Mouse (Mus musculus): Measurements from ENCODE around the gene Cdc7. TPM values are rescaled to one million over a fixed set of nuclear protein-coding genes. Genes with fewer than 3 reads are reported as not detected.
A peak's percentile ranks its signal among the peaks of the same experiment; 100 is the strongest.

Gene Cdc7
- polyA plus RNA-seq (2015; fragmentation: Nextera tagmentation; extraction: Ambion mirVana), result 51.6 and 55.7 TPM in 2 replicates

- Histone ChIP-seq H3K4me1 (peaks cover 12% of the 10 kb centered on the region), H3K9me3 (no peaks in the 10 kb centered on the region), H3K4me3 (peak within 1 kb of the TSS; percentile 82), H3K27ac (peak within 1 kb of the TSS; percentile 60), H3K36me3 (0 out of 2 replicates have a peak, but pooled peaks cover 3% of the 10 kb centered on the region), H3K27me3 (no peaks in the 10 kb centered on the region), H3K4me2 (peak within 1 kb of the TSS; percentile 86), H3K9ac (peak within 1 kb of the TSS; percentile 80)
- ATAC-seq (ENCODE audit: insufficient number of reproducible peaks, insufficient read depth, low FRiP score, low TSS enrichment, low read depth), result peak; percentile 90
- WGBS, result 6% methylated on average over 54 of the region's 54 CpGs
Measured at GRCm38 (mm10) chr5:106963584-106964512, at the start of gene Cdc7. Cdc7 (plus strand) TSS chr5:106964322.

- H3K9ac ChIP-seq, result no peak overlapping the region
- ATAC-seq (ENCODE audit: insufficient number of reproducible peaks, insufficient read depth, low FRiP score, low TSS enrichment, low read depth), result no peak
- H3K4me2 ChIP-seq, result no peak overlapping the region
- no peak overlapping the region for H3K27ac ChIP-seq
- H3K36me3 ChIP-seq, result no peaks in the 10 kb centered on the region
- no peak overlapping the region for H3K4me3 ChIP-seq
- no peaks in the 10 kb centered on the region for H3K9me3 ChIP-seq
- H3K4me1 ChIP-seq, result no peaks in the 10 kb centered on the region
- H3K27me3 ChIP-seq, result no peaks in the 10 kb centered on the region
Measured at GRCm38 (mm10) chr5:106919315-106919714, 44.8 kb upstream of the Cdc7 start.

- ATAC-seq (ENCODE audit: insufficient number of reproducible peaks, insufficient read depth, low FRiP score, low TSS enrichment, low read depth), result peak; percentile 84
- Histone ChIP-seq H3K27ac (no peak within 1 kb of the TSS), H3K36me3 (no peaks in the 10 kb centered on the region), H3K4me2 (peak within 1 kb of the TSS; percentile 70), H3K27me3 (no peaks in the 10 kb centered on the region), H3K9ac (peak within 1 kb of the TSS; percentile 75), H3K4me3 (peak within 1 kb of the TSS; percentile 60), H3K9me3 (no peaks in the 10 kb centered on the region), H3K4me1 (no peaks in the 10 kb centered on the region)
- under 1% methylated on average over 65 of the region's 76 CpGs for WGBS
Measured at GRCm38 (mm10) chr5:106925488-106926368, 38.4 kb upstream of the Cdc7 start, which contains the start of gene Hfm1. Hfm1 (minus strand) TSS chr5:106926321.

- Histone ChIP-seq H3K4me3 (peak overlapping the region; percentile 60), H3K9me3 (no peaks in the 10 kb centered on the region), H3K36me3 (no peaks in the 10 kb centered on the region), H3K27ac (no peak overlapping the region), H3K4me2 (peak overlapping the region; percentile 70), H3K27me3 (no peaks in the 10 kb centered on the region), H3K4me1 (no peaks in the 10 kb centered on the region), H3K9ac (peak overlapping the region; percentile 75)
- WGBS, result 32% methylated on average over 4 of the region's 4 CpGs
- no peak for ATAC-seq (ENCODE audit: insufficient number of reproducible peaks, insufficient read depth, low FRiP score, low TSS enrichment, low read depth)
Measured at GRCm38 (mm10) chr5:106926369-106926686, 37.8 kb upstream of the Cdc7 start.

DNA sequence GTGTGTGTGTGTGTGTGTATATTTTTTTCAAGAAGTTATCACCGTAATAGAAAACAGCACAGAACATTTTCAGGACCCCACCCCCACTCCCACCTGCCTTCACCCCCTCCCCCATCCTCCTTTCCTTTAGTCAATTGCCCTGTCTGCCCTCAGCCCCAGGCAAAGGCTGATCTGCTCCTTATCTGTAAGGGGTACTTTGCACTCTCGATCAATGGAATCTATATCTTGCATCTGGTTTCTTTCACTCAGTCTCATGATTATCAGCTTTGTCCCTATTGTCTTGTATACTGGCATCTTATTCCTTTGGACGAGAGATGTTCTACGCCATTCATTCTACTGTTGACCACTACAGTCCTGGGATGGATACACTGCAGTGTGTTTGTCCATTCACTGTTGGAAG is 36.1 kb upstream of the Cdc7 start:
- Histone ChIP-seq H3K36me3 (no peaks in the 10 kb centered on the region), H3K27ac (no peak overlapping the region), H3K4me1 (no peaks in the 10 kb centered on the region), H3K9ac (no peak overlapping the region), H3K4me3 (no peak overlapping the region), H3K4me2 (no peak overlapping the region), H3K9me3 (no peaks in the 10 kb centered on the region), H3K27me3 (no peaks in the 10 kb centered on the region)
- 68% methylated on average over 4 of the region's 4 CpGs for WGBS
- ATAC-seq (ENCODE audit: insufficient number of reproducible peaks, insufficient read depth, low FRiP score, low TSS enrichment, low read depth), result no peak

- H3K36me3 ChIP-seq, result no peaks in the 10 kb centered on the region
- no peaks in the 10 kb centered on the region for H3K27me3 ChIP-seq
- no peak overlapping the region for H3K4me2 ChIP-seq
- H3K9ac ChIP-seq, result no peak overlapping the region
- no peaks in the 10 kb centered on the region for H3K4me1 ChIP-seq
- no peak overlapping the region for H3K4me3 ChIP-seq
- ATAC-seq (ENCODE audit: insufficient number of reproducible peaks, insufficient read depth, low FRiP score, low TSS enrichment, low read depth), result no peak
- no peak overlapping the region for H3K27ac ChIP-seq
- 83% methylated on average over 4 of the region's 4 CpGs for WGBS
- no peaks in the 10 kb centered on the region for H3K9me3 ChIP-seq
Measured at GRCm38 (mm10) chr5:106946342-106946741, 17.8 kb upstream of the Cdc7 start.

GRCm38 (mm10) chr5:106948683-106949082 is 15.4 kb upstream of the Cdc7 start:
- Histone ChIP-seq H3K36me3 (no peaks in the 10 kb centered on the region), H3K4me2 (no peak overlapping the region), H3K9ac (no peak overlapping the region), H3K4me3 (no peak overlapping the region), H3K4me1 (no peaks in the 10 kb centered on the region), H3K9me3 (no peaks in the 10 kb centered on the region), H3K27ac (no peak overlapping the region), H3K27me3 (no peaks in the 10 kb centered on the region)
- no peak for ATAC-seq (ENCODE audit: insufficient number of reproducible peaks, insufficient read depth, low FRiP score, low TSS enrichment, low read depth)
- 87% methylated on average over 6 of the region's 6 CpGs for WGBS

- WGBS, result 66% methylated on average over 3 of the region's 3 CpGs
- H3K4me2 ChIP-seq, result no peak overlapping the region
- no peaks in the 10 kb centered on the region for H3K27me3 ChIP-seq
- H3K36me3 ChIP-seq, result no peaks in the 10 kb centered on the region
- H3K4me3 ChIP-seq, result no peak overlapping the region
- H3K4me1 ChIP-seq, result no peaks in the 10 kb centered on the region
- H3K27ac ChIP-seq, result no peak overlapping the region
- ATAC-seq (ENCODE audit: insufficient number of reproducible peaks, insufficient read depth, low FRiP score, low TSS enrichment, low read depth), result no peak
- no peaks in the 10 kb centered on the region for H3K9me3 ChIP-seq
- H3K9ac ChIP-seq, result no peak overlapping the region
Measured at GRCm38 (mm10) chr5:106956467-106956866, 7.7 kb upstream of the Cdc7 start.

GRCm38 (mm10) chr5:106959031-106959430 is 5.1 kb upstream of the Cdc7 start:
- H3K27ac ChIP-seq, result no peak overlapping the region
- H3K4me1 ChIP-seq, result peaks cover 4% of the 10 kb centered on the region
- H3K4me3 ChIP-seq, result no peak overlapping the region
- no peak overlapping the region for H3K9ac ChIP-seq
- ATAC-seq (ENCODE audit: insufficient number of reproducible peaks, insufficient read depth, low FRiP score, low TSS enrichment, low read depth), result no peak
- no peaks in the 10 kb centered on the region for H3K9me3 ChIP-seq
- H3K36me3 ChIP-seq, result no peaks in the 10 kb centered on the region
- H3K4me2 ChIP-seq, result no peak overlapping the region
- no peaks in the 10 kb centered on the region for H3K27me3 ChIP-seq
- WGBS, result 81% methylated on average over 3 of the region's 3 CpGs

DNA sequence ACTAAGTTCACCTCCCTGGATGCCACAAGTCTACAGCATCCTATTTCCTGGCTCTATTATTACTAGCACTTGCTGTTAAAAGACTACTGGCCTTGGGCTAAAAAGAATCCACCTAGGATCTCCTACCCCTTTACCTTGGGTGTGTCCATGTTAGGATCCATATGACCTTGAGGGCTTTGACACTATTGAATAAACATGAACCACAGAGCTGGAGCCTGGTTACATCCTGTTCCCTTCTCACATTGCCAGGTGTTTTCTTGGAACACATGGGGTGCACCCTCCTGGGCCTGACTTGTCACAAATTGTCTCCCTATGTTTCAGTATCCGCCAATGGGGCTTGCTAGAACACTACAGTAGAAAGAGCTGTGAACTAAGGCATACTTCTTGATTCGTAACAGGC is 3.7 kb upstream of the Cdc7 start:
- no peak overlapping the region for H3K4me2 ChIP-seq
- no peak overlapping the region for H3K4me3 ChIP-seq
- no peak overlapping the region for H3K27ac ChIP-seq
- 77% methylated on average over 2 of the region's 2 CpGs for WGBS
- no peaks in the 10 kb centered on the region for H3K9me3 ChIP-seq
- H3K27me3 ChIP-seq, result no peaks in the 10 kb centered on the region
- no peak for ATAC-seq (ENCODE audit: insufficient number of reproducible peaks, insufficient read depth, low FRiP score, low TSS enrichment, low read depth)
- peaks cover 11% of the 10 kb centered on the region for H3K4me1 ChIP-seq
- H3K36me3 ChIP-seq, result no peaks in the 10 kb centered on the region
- no peak overlapping the region for H3K9ac ChIP-seq

DNA sequence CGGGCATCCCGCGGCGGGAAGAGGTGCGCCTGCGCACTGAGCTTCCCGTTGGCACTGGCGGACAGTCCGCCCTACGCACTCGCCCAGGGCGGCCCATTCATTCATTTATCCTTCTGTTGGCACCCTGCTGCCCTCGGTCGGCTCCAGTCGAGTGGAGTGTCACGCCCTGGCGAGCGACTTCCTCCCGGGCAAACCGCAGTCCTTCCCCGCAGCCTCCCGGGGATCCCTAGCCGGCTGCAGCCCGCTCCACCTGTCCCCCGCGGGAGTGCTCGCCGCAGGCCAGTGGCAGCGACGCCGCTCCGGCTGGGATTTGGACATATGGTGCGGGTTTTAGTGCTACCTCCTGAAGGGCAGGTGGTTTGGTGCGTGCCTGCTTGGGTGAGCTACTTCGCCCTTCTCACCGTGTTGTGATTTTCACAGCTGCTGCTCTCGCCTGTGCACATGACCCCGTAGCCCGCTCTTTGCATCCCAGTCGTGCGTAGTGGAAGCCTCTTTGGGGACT is 442 bp downstream of the Cdc7 start:
- Histone ChIP-seq H3K4me1 (peaks cover 12% of the 10 kb centered on the region), H3K36me3 (peaks cover 10% of the 10 kb centered on the region; the same call in 1 of the 2 replicates), H3K4me2 (peak overlapping the region; percentile 86), H3K9ac (peak overlapping the region; percentile 80), H3K9me3 (no peaks in the 10 kb centered on the region), H3K4me3 (peak overlapping the region; percentile 82), H3K27ac (peak overlapping the region; percentile 60), H3K27me3 (no peaks in the 10 kb centered on the region)
- WGBS, result under 1% methylated on average over 41 of the region's 41 CpGs
- peak; percentile 79; the same call in 1 of the 2 replicates for ATAC-seq (ENCODE audit: insufficient number of reproducible peaks, insufficient read depth, low FRiP score, low TSS enrichment, low read depth)
